Mouse (Mus musculus) retina, postnatal 1 day (tissue): ENCODE data around the gene Trim65.

Experiments
- DNase-seq: peaks from one replicate; pipeline ENCODE4 v3.0.0-alpha.2; 2012

Gene Trim65

GRCm38 (mm10) chr11:116130488-116131205 is at the start of gene Trim65:
TSS of gene Trim65 (minus strand) at chr11:116131128.
- DNase-seq, result peak; percentile 94

- DNase-seq, result no peak
Observed at GRCm38 (mm10) chr11:116178411-116179121, 47.6 kb upstream of the Trim65 start.

- DNase-seq, result no peak
Observed at GRCm38 (mm10) chr11:116176010-116176409, 45.1 kb upstream of the Trim65 start.

GRCm38 (mm10) chr11:116174775-116175448 is 44.0 kb upstream of the Trim65 start:
- DNase-seq, result no peak

GRCm38 (mm10) chr11:116171959-116172358 is 41.0 kb upstream of the Trim65 start:
- no peak for DNase-seq

- DNase-seq, result no peak
Observed at GRCm38 (mm10) chr11:116170003-116170800, 39.3 kb upstream of the Trim65 start.

- DNase-seq, result no peak
Observed at GRCm38 (mm10) chr11:116169214-116169613, 38.3 kb upstream of the Trim65 start.

GRCm38 (mm10) chr11:116167884-116168439 is 37.0 kb upstream of the Trim65 start, which contains the start of gene Fbf1:
TSS of gene Fbf1 (minus strand) at chr11:116168166.
- DNase-seq, result peak; percentile 97

- DNase-seq, result no peak
Observed at GRCm38 (mm10) chr11:116167232-116167631, 36.3 kb upstream of the Trim65 start.

GRCm38 (mm10) chr11:116163002-116163401 is 32.1 kb upstream of the Trim65 start:
- peak; percentile 85 for DNase-seq

- DNase-seq, result peak; percentile 36
Observed at GRCm38 (mm10) chr11:116162146-116162545, 31.2 kb upstream of the Trim65 start.

- no peak for DNase-seq
Observed at GRCm38 (mm10) chr11:116161312-116161711, 30.4 kb upstream of the Trim65 start.

GRCm38 (mm10) chr11:116150960-116151359 is 20.0 kb upstream of the Trim65 start:
- no peak for DNase-seq

- DNase-seq, result no peak
Observed at GRCm38 (mm10) chr11:116149341-116149740, 18.4 kb upstream of the Trim65 start.

- no peak for DNase-seq
Observed at GRCm38 (mm10) chr11:116148761-116149221, 17.9 kb upstream of the Trim65 start.

- no peak for DNase-seq
Observed at GRCm38 (mm10) chr11:116146294-116146985, 15.5 kb upstream of the Trim65 start.

- DNase-seq, result no peak
Observed at GRCm38 (mm10) chr11:116145481-116146293, 14.8 kb upstream of the Trim65 start.

GRCm38 (mm10) chr11:116143468-116143867 is 12.5 kb upstream of the Trim65 start:
- no peak for DNase-seq

GRCm38 (mm10) chr11:116142211-116142991 is 11.5 kb upstream of the Trim65 start:
- no peak for DNase-seq
